Mouse (Mus musculus) hindbrain, embryonic 10.5 days (tissue): ENCODE results near the gene H2al1m. TPM values are rescaled to one million over a fixed set of nuclear protein-coding genes. Genes with fewer than 3 reads are reported as not detected.
A peak's percentile ranks its signal among the peaks of the same experiment; 100 is the strongest.
"Not testable (repeated sequence)": the region's sequence is repeated elsewhere in the genome, so short reads cannot be mapped to it uniquely, and the experiment has no call there.

Experiments
- DNase-seq: peaks from one replicate; pipeline ENCODE4 v3.0.0-alpha.2; 2017; ENCODE audit warnings: low spot score
- H3K27ac ChIP-seq: fragments of 300-500 bp; sonication (generic); 2 replicates; pipeline ENCODE4 v1.5.1; 2016; ENCODE audit warnings: mild to moderate bottlenecking, moderate library complexity
- H3K27me3 ChIP-seq: fragments of 300-500 bp; sonication (generic); 2 replicates; pipeline ENCODE4 v1.6.1; 2016; ENCODE audit warnings: mild to moderate bottlenecking; ENCODE audit not compliant: poor library complexity, insufficient read depth, severe bottlenecking
- H3K36me3 ChIP-seq: fragments of 300-500 bp; sonication (generic); 2 replicates; pipeline ENCODE4 v1.6.1; 2016; ENCODE audit warnings: mild to moderate bottlenecking, moderate library complexity
- H3K4me1 ChIP-seq: fragments of 300-500 bp; sonication (generic); replicated peaks from 2 replicates; pipeline ENCODE4 v1.6.1; 2016; ENCODE audit warnings: mild to moderate bottlenecking
- H3K4me3 ChIP-seq: fragments of 300-500 bp; sonication (generic); 2 replicates; pipeline ENCODE4 v1.5.1; 2016; ENCODE audit warnings: mild to moderate bottlenecking, moderate library complexity
- H3K9me3 ChIP-seq: fragments of 300-500 bp; sonication (generic); 2 replicates; pipeline ENCODE4 v1.6.1; 2016; ENCODE audit warnings: mild to moderate bottlenecking, moderate library complexity
- WGBS: fragments of 180-500 bp; shearing (Covaris S2); methylation state at CpG from one replicate; pipeline ENCODE4 v1.1.7; 2016; 5-methylcytosine and 5-hydroxymethylcytosine counted together
- polyA plus RNA-seq: library from polyadenylated mRNA; unstranded; fragments of >200 nt; fragmentation: Nextera tagmentation; extraction: Ambion mirVana; gene quantifications from 2 replicates; pipeline ENCODE4 v1.2.1, GENCODE M21; 2016

The H2al1m gene
- polyA plus RNA-seq, 1 experiment from 2014 or later, result not detected

- peak; percentile 67 for DNase-seq
- no peaks in the 10 kb centered on the region for H3K27me3 ChIP-seq
- H3K36me3 ChIP-seq, result no peaks in the 10 kb centered on the region
- H3K9me3 ChIP-seq, result no peaks in the 10 kb centered on the region
- peak within 1 kb of the TSS; percentile 62 for H3K4me3 ChIP-seq
- H3K4me1 ChIP-seq, result no peaks in the 10 kb centered on the region
- 9% methylated on average over 93 of the region's 94 CpGs for WGBS
- H3K27ac ChIP-seq, result peak within 1 kb of the TSS; percentile 81
Observed at GRCm38 (mm10) chrX:9272460-9273361, 10.9 kb upstream of the H2al1m start, which contains the start of gene Xk. Gene Xk, plus strand, starts transcription at chrX:9272756.

DNA sequence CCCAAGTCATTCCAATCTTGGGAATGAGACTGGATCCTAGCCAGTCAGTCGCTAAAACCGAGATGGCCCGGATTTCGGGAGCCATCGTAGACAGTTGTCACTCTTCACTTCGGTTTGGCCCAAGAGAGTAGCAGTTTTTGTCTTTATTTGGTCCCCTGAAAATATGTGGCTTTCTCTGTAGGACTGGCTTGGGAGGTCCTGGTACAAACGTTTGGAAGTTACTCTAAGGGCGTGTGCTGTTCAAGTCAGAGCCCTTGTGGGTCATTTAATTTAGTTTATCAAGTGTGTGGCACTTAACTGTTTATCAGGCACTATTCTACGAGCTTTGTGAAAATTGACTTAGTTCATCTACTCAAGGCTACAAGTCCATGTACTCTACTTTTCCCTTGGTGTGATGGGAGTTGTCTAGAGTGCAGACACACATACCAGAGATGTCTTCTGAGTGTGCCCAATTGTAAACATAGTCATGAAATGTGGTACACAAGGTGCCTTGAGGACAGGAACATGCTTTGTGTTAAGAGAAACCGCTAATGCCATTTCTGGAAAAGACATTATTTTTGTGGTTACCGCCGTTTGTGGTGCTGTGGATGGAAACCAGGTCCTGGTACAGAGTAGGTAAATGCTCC is 10.1 kb upstream of the H2al1m start:
- no peaks in the 10 kb centered on the region for H3K36me3 ChIP-seq
- no peak for DNase-seq
- H3K9me3 ChIP-seq, result no peaks in the 10 kb centered on the region
- H3K27me3 ChIP-seq, result no peaks in the 10 kb centered on the region
- H3K4me1 ChIP-seq, result no peaks in the 10 kb centered on the region
- WGBS, result 55% methylated on average over 12 of the region's 12 CpGs
- peak overlapping the region; percentile 81; the same call in 1 of the 2 replicates for H3K27ac ChIP-seq
- H3K4me3 ChIP-seq, result peak overlapping the region; percentile 62

DNA sequence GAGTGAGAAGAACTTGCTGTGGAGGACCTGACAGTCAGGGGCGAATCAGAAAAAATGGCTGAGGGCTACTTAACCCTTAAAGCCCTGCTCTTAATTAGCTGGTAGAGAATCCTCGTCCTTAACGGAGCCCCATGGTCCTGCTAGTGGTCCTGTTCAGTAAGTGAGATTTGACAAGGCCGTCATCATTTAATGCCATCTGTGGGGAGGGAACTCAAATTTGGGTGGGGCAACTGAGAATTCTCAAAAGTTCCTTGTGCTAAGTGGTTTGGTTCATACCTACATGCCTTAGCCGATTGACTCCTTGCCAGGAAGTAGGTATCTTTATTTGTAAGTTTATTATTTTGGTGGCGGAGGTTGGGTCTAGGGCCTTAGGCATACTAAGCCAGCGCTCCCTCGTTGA is 9.2 kb upstream of the H2al1m start:
- DNase-seq, result no peak
- H3K4me3 ChIP-seq, result no peak overlapping the region
- 83% methylated on average over 8 of the region's 8 CpGs for WGBS
- no peaks in the 10 kb centered on the region for H3K36me3 ChIP-seq
- no peaks in the 10 kb centered on the region for H3K4me1 ChIP-seq
- no peak overlapping the region for H3K27ac ChIP-seq
- no peaks in the 10 kb centered on the region for H3K9me3 ChIP-seq
- no peaks in the 10 kb centered on the region for H3K27me3 ChIP-seq

- WGBS, result 92% methylated on average over 4 of the region's 4 CpGs
- not testable (repeated sequence) for H3K9me3 ChIP-seq, H3K27ac ChIP-seq, H3K4me1 ChIP-seq, H3K27me3 ChIP-seq, DNase-seq, H3K36me3 ChIP-seq, H3K4me3 ChIP-seq
Observed at GRCm38 (mm10) chrX:9293140-9293829, 9.7 kb downstream of the H2al1m start.

GRCm38 (mm10) chrX:9298413-9298864 is 14.9 kb downstream of the H2al1m start:
- WGBS, result 89% methylated on average over 5 of the region's 5 CpGs
- H3K36me3 ChIP-seq, result no peaks in the 10 kb centered on the region
- no peak for DNase-seq
- H3K9me3 ChIP-seq, result no peaks in the 10 kb centered on the region
- H3K27me3 ChIP-seq, result no peaks in the 10 kb centered on the region
- no peak overlapping the region for H3K27ac ChIP-seq
- no peak overlapping the region for H3K4me3 ChIP-seq
- H3K4me1 ChIP-seq, result no peaks in the 10 kb centered on the region

- no peaks in the 10 kb centered on the region for H3K9me3 ChIP-seq
- H3K4me1 ChIP-seq, result no peaks in the 10 kb centered on the region
- no peak overlapping the region for H3K27ac ChIP-seq
- H3K27me3 ChIP-seq, result no peaks in the 10 kb centered on the region
- 84% methylated on average over 5 of the region's 5 CpGs for WGBS
- no peak overlapping the region for H3K4me3 ChIP-seq
- DNase-seq, result no peak
- no peaks in the 10 kb centered on the region for H3K36me3 ChIP-seq
Observed at GRCm38 (mm10) chrX:9302791-9303190, 19.2 kb downstream of the H2al1m start.

- WGBS, result 69% methylated on average over 1 of the region's 1 CpGs
- no peak for DNase-seq
- Histone ChIP-seq H3K36me3 (no peaks in the 10 kb centered on the region), H3K4me1 (no peaks in the 10 kb centered on the region), H3K9me3 (no peaks in the 10 kb centered on the region), H3K27ac (no peak overlapping the region), H3K4me3 (no peak overlapping the region), H3K27me3 (no peaks in the 10 kb centered on the region)
Observed at GRCm38 (mm10) chrX:9303455-9303854, 19.9 kb downstream of the H2al1m start.

DNA sequence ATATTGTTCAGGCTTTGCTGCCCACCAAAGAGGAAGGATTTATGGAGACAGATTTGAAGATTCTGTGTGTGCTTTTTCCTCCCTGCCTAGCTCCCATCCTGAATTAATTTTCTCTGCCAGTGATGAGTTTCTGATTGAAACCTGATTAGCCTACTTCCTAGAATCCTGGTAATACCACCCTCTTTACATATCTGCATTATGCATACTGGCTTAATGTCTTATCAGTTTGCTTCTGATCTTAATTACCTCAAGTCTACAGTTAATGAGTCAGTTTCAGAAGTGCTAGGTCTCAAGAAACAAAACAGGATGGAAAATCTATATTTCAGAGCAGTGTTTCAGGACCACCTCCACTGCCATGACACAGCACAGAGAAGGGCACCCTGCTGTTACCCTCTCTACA is 32.9 kb downstream of the H2al1m start:
- not testable (repeated sequence) for H3K9me3 ChIP-seq, H3K4me3 ChIP-seq, DNase-seq, H3K36me3 ChIP-seq, H3K4me1 ChIP-seq, H3K27me3 ChIP-seq, H3K27ac ChIP-seq

DNA sequence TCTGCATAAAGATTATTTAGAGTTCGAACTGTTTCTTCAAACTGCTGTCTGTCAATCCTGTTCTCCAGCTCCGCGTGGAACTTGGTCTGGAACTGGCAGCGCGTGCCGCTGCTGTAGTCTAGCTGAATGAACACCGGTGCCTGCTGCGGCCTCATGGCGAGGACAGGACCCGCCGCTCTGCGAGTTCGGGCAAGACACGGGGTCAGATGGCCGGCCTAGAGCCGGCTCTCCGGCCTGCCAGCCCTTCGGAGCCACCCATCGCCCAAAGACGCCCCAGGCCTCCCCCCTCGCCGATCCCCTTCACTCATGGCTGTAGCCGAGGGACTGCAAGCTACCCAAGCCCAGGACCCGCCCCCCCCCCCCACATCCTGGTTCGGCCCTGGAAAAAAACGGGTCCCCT is 44.4 kb downstream of the H2al1m start:
- 91% methylated on average over 26 of the region's 26 CpGs for WGBS

DNA sequence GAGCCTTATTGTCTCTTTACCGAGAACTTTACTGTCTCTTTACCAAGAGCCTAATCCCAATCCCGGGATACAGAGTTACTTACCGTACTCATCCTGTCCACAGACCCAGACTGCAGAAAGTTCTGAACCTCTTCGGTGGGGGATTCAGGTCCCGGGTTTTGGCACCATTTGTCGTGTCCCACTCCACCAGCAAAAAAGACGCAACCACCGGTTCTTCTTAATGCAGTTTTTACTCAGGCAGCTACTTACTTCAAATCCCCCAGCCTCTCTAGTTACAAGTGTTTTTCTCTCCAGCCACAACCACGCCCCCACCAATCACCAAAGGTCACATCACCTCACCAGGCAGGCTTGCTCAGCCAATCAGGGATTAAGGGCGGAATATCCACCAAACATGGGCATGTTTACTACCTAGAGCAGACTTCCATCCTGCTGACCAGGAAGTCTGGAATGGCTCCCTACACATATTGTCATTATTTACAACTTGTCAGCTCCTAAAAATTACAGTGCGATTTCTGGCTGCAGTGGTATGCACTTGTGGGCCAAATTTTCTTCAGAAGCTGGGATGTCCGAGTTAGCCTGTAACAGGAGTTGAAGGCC is 48.9 kb downstream of the H2al1m start:
- H3K4me1 ChIP-seq, result not testable (repeated sequence)

More for the DNA sequence above, 44.4 kb downstream of the H2al1m start:
- not testable (repeated sequence) for H3K36me3 ChIP-seq, H3K4me3 ChIP-seq, H3K4me1 ChIP-seq, H3K9me3 ChIP-seq, H3K27ac ChIP-seq, DNase-seq, H3K27me3 ChIP-seq

DNA sequence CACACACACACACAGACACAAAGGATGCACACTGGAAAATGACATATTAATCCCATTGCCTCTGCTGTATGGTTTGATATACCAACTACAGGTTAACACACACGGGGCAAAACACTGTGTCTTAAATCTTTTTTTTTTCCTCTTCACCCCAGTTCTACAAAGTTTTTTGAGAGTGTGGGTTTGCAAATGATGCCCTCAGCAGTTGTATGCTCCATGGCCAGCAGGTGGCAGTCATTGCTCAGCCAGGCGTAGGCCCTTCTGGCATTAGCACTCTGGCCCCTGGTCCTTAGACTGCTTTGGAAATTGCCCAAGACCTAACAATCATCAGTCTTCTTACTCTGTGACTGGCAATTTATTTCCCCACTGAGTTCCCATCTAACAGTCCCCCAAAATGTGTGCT is 49.5 kb downstream of the H2al1m start:
- DNase-seq, H3K36me3 ChIP-seq, H3K27ac ChIP-seq, H3K27me3 ChIP-seq, H3K4me3 ChIP-seq, H3K4me1 ChIP-seq, H3K9me3 ChIP-seq: not testable (repeated sequence)
- 72% methylated on average over 2 of the region's 2 CpGs for WGBS

More for the DNA sequence above, 48.9 kb downstream of the H2al1m start:
- WGBS, result 90% methylated on average over 12 of the region's 12 CpGs
- DNase-seq, H3K27ac ChIP-seq, H3K4me3 ChIP-seq, H3K36me3 ChIP-seq, H3K27me3 ChIP-seq, H3K9me3 ChIP-seq: not testable (repeated sequence)
